Mouse (Mus musculus): ENCODE results near the gene Tcam1. TPM values are rescaled to one million over a fixed set of nuclear protein-coding genes. Genes with fewer than 3 reads are reported as not detected.

Gene Tcam1
- polyA plus RNA-seq, 1 experiment from 2014 or later: 0.25 TPM

GRCm38 (mm10) chr11:106329682-106330081 is 53.2 kb downstream of the Tcam1 start:
- H3K27ac ChIP-seq: no peak overlapping the region
- 75% methylated on average over 7 of the region's 7 CpGs for WGBS
- peaks cover 35% of the 10 kb centered on the region for H3K4me1 ChIP-seq (replicated peaks)
- no peaks in the 10 kb centered on the region for H3K27me3 ChIP-seq (ENCODE audit: insufficient read depth, poor library complexity, severe bottlenecking)
- no peaks in the 10 kb centered on the region for H3K9me3 ChIP-seq
- no peak for DNase-seq (ENCODE audit: low spot score)
- H3K36me3 ChIP-seq: no peaks in the 10 kb centered on the region
- no peak overlapping the region for H3K4me3 ChIP-seq

- Histone ChIP-seq H3K9me3 (no peaks in the 10 kb centered on the region), H3K4me3 (no peak overlapping the region), H3K27me3 (ENCODE audit: insufficient read depth, poor library complexity, severe bottlenecking) (no peaks in the 10 kb centered on the region), H3K36me3 (no peaks in the 10 kb centered on the region), H3K4me1 (replicated peaks) (peaks cover 23% of the 10 kb centered on the region), H3K27ac (no peak overlapping the region)
- DNase-seq (ENCODE audit: low spot score): no peak
- WGBS: 65% methylated on average over 4 of the region's 4 CpGs
These were observed 56.0 kb downstream of the Tcam1 start for GRCm38 (mm10) chr11:106332458-106332857.

GRCm38 (mm10) chr11:106334066-106334465 is 57.6 kb downstream of the Tcam1 start:
- WGBS: 11% methylated on average over 2 of the region's 2 CpGs
- Histone ChIP-seq H3K4me3 (no peak overlapping the region), H3K27me3 (ENCODE audit: insufficient read depth, poor library complexity, severe bottlenecking) (no peaks in the 10 kb centered on the region), H3K27ac (peak overlapping the region; percentile 62; the same call in 1 of the 2 replicates), H3K4me1 (replicated peaks) (peaks cover 20% of the 10 kb centered on the region), H3K9me3 (no peaks in the 10 kb centered on the region), H3K36me3 (no peaks in the 10 kb centered on the region)
- no peak for DNase-seq (ENCODE audit: low spot score)

GRCm38 (mm10) chr11:106338029-106338428 is 61.6 kb downstream of the Tcam1 start:
- DNase-seq (ENCODE audit: low spot score): no peak
- no peak overlapping the region for H3K27ac ChIP-seq

More at GRCm38 (mm10) chr11:106338029-106338428, 61.6 kb downstream of the Tcam1 start:
- H3K4me1 ChIP-seq (replicated peaks): peaks cover 18% of the 10 kb centered on the region
- H3K36me3 ChIP-seq: no peaks in the 10 kb centered on the region
- H3K9me3 ChIP-seq: no peaks in the 10 kb centered on the region
- 79% methylated on average over 5 of the region's 5 CpGs for WGBS
- no peaks in the 10 kb centered on the region for H3K27me3 ChIP-seq (ENCODE audit: insufficient read depth, poor library complexity, severe bottlenecking)
- no peak overlapping the region for H3K4me3 ChIP-seq

Other genes with a start within 250 kb of the Tcam1 start
- gene Dcaf7, start 239.8 kb upstream of the Tcam1 start, polyA plus RNA-seq (2016; fragmentation: Nextera tagmentation; extraction: Ambion mirVana): 86.5 and 94.7 TPM in 2 replicates
- gene Taco1, start 210.6 kb upstream of the Tcam1 start, polyA plus RNA-seq (2016; fragmentation: Nextera tagmentation; extraction: Ambion mirVana): 10.4 and 14.0 TPM in 2 replicates
- 21.7 and 23.5 TPM in 2 replicates for gene Map3k3, start 192.1 kb upstream of the Tcam1 start, polyA plus RNA-seq (2016; fragmentation: Nextera tagmentation; extraction: Ambion mirVana)
- 0.67 TPM in 1 of 2 replicates, not detected in the other for gene Gm10840, start 115.8 kb upstream of the Tcam1 start, polyA plus RNA-seq (2016; fragmentation: Nextera tagmentation; extraction: Ambion mirVana)
- 366 and 418 TPM in 2 replicates for gene Limd2, start 115.8 kb upstream of the Tcam1 start, polyA plus RNA-seq (2016; fragmentation: Nextera tagmentation; extraction: Ambion mirVana)
- 37.8 and 46.0 TPM in 2 replicates for gene Strada, start 74.5 kb upstream of the Tcam1 start, polyA plus RNA-seq (2016; fragmentation: Nextera tagmentation; extraction: Ambion mirVana)
- gene Ccdc47, start 60.3 kb upstream of the Tcam1 start, polyA plus RNA-seq (2016; fragmentation: Nextera tagmentation; extraction: Ambion mirVana): 57.7 and 69.0 TPM in 2 replicates
- 85.6 and 98.1 TPM in 2 replicates for gene Ddx42, start 59.7 kb upstream of the Tcam1 start, polyA plus RNA-seq (2016; fragmentation: Nextera tagmentation; extraction: Ambion mirVana)
- 52.6 and 78.7 TPM in 2 replicates for gene Ftsj3, start 20.6 kb upstream of the Tcam1 start, polyA plus RNA-seq (2016; fragmentation: Nextera tagmentation; extraction: Ambion mirVana)
- gene Psmc5, start 20.5 kb upstream of the Tcam1 start, polyA plus RNA-seq (2016; fragmentation: Nextera tagmentation; extraction: Ambion mirVana): 371 and 420 TPM in 2 replicates
- 24.9 and 27.3 TPM in 2 replicates for gene Smarcd2, start 3.7 kb upstream of the Tcam1 start, polyA plus RNA-seq (2016; fragmentation: Nextera tagmentation; extraction: Ambion mirVana)
- not detected in 2 replicates for gene Gh, start 25.2 kb downstream of the Tcam1 start, polyA plus RNA-seq (2016; fragmentation: Nextera tagmentation; extraction: Ambion mirVana)
- gene Cd79b, start 38.1 kb downstream of the Tcam1 start, polyA plus RNA-seq (2016; fragmentation: Nextera tagmentation; extraction: Ambion mirVana): 0.90 and 2.0 TPM in 2 replicates
- 0.05 TPM in 2 replicates for gene Scn4a, start 76.6 kb downstream of the Tcam1 start, polyA plus RNA-seq (2016; fragmentation: Nextera tagmentation; extraction: Ambion mirVana)
- not detected in 2 replicates for gene Prr29, start 88.8 kb downstream of the Tcam1 start, polyA plus RNA-seq (2016; fragmentation: Nextera tagmentation; extraction: Ambion mirVana)
- 16.9 and 17.2 TPM in 2 replicates for gene Icam2, start 111.4 kb downstream of the Tcam1 start, polyA plus RNA-seq (2016; fragmentation: Nextera tagmentation; extraction: Ambion mirVana)
- gene Ern1, start 211.2 kb downstream of the Tcam1 start, polyA plus RNA-seq (2016; fragmentation: Nextera tagmentation; extraction: Ambion mirVana): 6.3 and 7.1 TPM in 2 replicates

Data from hindbrain, embryonic 10.5 days (tissue).